Mouse (Mus musculus) thymus, adult 2 months (tissue): ENCODE measurements around the gene Lin9.

Experiments used
- CTCF ChIP-seq: fragments of 200-500 bp; IDR thresholded peaks from 2 replicates; pipeline ENCODE4 v1.5.1; 2012; ENCODE audit warnings: mild to moderate bottlenecking, control low read depth, low read length, moderate library complexity, borderline replicate concordance; ENCODE audit not compliant: control insufficient read depth, poor library complexity, insufficient read depth; ENCODE audit errors: extremely low read depth
- POLR2A ChIP-seq: fragments of 200-500 bp; IDR thresholded peaks from 2 replicates; pipeline ENCODE4 v1.6.1; 2012; ENCODE audit warnings: mild to moderate bottlenecking, low read length, control low read depth, moderate library complexity; ENCODE audit not compliant: control insufficient read depth, poor library complexity, insufficient read depth; ENCODE audit errors: extremely low read depth

DNA sequence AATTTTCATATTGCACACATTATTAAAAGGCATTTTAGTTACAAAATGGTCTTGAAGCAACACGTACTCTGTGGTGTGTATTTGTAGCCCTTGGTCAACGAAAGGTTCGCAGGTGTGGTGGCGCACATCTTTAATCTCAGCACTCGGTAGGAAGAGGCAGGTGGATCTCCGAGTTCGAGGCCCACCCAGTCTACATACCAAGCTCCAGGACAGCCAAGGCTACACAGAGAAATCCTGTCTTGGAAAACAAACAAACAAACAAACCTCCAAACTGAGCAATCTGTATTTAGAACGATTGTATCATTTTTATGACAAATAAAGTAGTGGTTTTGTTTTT, 1.2 kb downstream of the Lin9 start:
- TF ChIP-seq POLR2A: no peak
- no peak for TF ChIP-seq CTCF
